Mouse (Mus musculus) adrenal gland, adult 8-10 months (tissue): ENCODE results near the gene 2310039H08Rik. TPM values are rescaled to one million over a fixed set of nuclear protein-coding genes. Genes with fewer than 3 reads are reported as not detected.
"Not testable (repeated sequence)": the region's sequence is repeated elsewhere in the genome, so short reads cannot be mapped to it uniquely, and the experiment has no call there.

ENCODE experiments used
- DNase-seq: peaks from one replicate; pipeline ENCODE4 v3.0.0; 2022
- total RNA-seq, 4 experiments: library from RNA; stranded (reverse); gene quantifications; 2 replicates each; pipeline ENCODE4 v1.2.4; 2022

The 2310039H08Rik gene
- total RNA-seq, 4 experiments from 2014 or later, result 53.9 to 87.1 (median 61.4) TPM

DNA sequence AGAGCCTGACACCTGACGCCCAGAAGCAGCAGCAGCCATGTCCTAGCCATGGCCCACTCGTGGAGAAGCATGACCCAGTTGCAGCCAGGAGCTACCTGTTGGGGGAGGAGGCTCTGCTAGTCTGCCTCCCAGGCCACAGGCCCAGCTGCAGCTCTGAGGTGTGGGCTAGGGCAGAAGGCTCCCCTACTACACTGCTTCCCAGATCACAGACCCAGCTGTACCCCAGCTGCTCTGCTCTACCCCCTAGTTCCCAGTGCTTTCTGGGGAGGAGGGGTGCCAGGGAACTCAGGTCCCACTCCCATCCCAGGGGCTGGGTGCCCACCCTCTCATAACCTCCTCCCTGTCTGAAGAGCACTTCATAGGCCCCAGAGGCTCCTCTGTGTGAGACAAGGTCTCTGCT lies 8.9 kb upstream of the 2310039H08Rik start, which contains the start of gene Ptcra:
TSS of gene Ptcra (minus strand) at position 169 of the 400 bp plus-strand sequence.
- no peak for DNase-seq

DNA sequence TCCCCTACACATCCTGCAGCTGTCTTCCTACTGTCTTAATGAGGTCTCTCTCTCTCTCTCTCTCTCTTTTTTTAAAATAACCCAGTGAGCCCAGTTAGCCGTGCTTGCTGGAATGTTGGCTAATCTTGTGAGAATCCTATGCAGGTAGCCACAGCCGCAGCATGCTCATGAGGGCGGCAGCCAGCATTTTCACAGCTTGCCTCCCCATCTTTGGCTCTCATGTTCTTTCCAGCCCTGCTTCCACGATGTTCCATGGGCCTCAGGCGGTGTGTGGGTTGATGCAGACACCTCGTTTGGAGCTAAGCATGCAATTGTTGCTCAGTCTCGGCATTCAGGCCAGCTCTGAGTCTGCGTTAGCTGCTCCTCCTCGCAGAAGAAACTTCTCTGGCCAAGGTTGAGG lies 7.5 kb upstream of the 2310039H08Rik start:
- DNase-seq, result not testable (repeated sequence)

DNA sequence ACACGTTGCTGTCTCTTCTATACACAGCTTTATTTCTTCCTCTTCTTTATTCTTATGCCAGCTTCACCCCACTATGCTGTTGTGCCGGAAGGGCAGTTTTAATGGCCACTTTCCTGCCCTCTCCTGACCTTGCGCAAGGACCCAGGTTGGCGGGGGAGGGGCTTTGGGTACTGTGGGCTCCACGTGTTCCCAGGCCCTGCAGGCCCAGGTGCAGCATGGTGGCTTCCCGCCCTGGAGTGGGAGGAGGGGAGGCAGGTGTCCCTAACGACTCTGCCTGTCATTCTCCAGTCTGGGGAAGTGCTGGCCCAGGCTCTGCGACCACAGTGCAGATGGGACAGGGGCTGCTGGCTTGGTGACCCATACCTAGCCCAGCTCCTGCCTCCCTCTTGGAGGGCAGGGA lies 4.6 kb upstream of the 2310039H08Rik start:
- no peak for DNase-seq

DNA sequence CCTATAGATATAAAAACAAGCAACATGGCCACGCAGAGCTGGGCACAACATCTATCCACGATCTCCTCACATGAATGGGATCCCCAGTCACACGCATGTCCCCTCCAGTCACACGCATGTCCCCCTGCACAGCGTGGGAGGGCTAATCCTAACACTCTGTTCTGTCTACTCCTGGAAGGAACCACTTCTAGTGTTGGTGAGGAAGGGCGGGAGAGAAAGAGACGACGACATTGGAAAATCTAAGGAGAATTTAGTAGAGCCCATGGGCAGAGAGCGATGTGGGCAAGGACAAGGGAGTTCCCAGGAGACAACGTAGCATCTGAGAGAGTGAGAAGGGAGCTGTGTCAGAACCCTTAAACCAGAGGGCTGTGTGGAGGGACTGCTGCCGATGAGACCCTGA lies 1.9 kb upstream of the 2310039H08Rik start:
- no peak for DNase-seq

DNA sequence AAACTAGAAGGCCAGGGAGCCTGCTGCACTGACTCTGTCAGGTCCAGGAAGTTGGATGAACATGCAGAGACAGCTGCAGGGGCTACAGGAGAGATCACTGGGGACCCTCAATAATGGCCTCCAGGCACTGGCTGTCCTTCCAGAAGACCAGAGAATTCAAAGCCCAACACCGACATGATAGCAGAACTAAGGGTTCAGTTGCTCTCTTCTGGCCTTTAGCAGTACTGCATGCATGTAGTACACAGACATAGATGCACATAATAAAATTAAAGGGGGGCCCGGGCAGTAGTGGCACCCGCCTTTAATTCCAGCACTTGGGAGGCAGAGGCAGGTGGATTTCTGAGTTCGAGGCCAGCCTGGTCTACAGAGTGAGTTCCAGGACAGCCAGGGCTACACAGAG lies 1.4 kb upstream of the 2310039H08Rik start:
- no peak for DNase-seq

DNA sequence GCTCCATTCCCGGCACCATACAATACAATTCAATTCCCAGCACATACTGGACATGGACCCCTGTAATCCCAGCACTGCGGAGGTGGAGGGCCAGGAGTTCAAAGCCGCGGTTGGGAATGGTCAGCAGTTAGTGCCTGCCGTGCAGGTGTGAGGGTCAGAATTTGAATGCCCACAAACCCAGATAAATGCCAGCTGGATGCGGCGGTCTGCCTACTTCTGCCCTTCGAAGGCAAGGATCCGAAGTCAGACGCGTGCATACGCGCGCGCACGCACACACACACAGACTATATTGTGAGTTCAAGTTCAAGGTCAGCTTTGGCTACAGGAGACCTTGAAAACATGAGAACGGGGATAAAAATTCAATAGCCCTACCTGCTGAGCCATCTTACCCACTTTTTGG lies 819 bp upstream of the 2310039H08Rik start:
- DNase-seq, result no peak

DNA sequence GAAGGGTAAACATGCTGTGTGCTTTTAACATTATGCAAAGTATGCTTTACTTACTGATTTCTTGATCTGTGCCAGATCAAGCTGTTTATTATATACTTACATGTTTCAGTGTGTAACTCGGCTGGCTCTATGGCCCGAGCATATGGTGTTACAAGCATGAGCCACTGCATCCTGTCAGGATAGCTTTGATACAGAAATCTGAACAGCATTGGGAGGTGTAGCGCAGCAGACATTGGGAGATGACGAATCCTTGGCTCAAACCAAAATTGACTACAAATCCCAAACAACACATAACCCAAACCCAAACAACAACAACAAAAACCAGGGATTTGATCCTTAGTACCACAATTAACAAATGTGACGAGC lies 414 bp upstream of the 2310039H08Rik start:
- DNase-seq, result no peak

DNA sequence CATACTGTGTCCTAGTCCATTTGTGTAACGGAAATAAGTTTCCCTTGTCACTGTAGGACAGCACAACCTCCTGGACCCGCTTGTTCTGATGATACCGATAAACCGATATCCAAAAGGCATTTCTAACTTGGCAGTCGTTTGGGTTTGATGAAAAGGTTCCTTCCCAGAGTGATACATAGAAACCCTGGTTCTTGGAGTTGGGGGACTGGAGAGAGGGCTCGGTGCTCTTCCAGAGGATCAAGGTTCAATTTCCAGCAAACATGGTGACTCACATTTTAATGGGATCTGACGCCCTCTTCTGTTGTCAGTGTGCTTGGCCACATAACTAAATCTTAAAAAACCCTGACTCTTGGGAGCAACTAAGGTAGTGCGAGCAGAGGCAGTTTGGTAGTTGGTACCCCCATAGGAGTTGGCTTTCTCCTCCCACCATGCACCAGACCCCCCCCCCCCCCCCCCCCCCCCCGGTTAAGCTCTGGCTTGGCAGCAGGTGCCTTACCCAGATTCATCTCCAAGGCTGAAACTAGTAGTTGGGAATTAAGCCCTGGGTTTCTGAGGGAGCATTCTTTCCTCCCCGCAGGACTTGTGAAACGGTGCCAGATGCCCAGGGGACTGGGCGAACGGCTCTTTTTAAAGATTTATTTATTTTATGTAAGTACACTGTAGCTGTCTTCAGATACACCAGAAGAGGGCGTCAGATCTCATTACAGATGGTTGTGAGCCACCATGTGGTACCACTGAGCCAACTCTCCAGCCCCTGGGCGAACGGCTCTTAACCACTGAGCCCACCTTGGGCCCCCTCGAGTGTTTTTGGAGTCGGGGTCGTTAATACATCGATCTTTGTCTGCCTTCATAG lies 1.1 kb downstream of the 2310039H08Rik start:
- no peak for DNase-seq

DNA sequence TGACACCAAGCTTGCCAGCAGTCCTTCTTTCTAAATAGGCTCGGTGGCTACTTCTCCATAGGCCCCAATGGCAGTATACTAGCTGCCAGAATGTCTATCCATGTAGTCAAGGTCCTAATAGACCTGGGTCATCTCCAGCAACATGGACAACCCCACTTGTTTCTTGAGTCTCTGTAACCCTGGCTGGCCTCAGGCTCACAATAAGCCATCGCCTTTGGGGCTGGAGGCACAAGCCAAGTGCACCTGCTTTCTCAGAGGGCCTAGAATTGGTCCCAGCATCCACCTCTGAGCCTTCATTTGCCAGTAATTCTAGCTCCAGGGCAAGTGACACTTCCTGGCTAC lies 1.7 kb downstream of the 2310039H08Rik start:
- no peak for DNase-seq

DNA sequence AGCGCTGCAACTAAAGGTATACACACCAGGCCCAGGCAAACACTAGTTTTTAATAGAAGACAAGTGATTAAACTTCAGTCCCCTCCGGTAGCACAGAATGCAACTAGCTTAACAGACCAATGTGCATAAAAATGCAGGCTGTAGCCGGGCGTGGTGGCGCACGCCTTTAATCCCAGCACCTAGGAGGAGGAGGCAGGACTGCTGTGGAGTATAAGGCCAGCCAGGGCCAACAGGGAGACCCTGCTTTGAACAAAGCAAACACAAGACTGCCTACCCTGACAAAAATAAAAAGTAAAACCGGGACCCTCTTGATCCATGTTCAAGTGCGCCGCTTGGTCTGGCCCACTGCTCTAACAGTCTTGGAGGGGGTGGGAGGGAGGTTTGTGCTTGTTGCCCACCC lies 2.6 kb downstream of the 2310039H08Rik start:
- DNase-seq, result no peak

DNA sequence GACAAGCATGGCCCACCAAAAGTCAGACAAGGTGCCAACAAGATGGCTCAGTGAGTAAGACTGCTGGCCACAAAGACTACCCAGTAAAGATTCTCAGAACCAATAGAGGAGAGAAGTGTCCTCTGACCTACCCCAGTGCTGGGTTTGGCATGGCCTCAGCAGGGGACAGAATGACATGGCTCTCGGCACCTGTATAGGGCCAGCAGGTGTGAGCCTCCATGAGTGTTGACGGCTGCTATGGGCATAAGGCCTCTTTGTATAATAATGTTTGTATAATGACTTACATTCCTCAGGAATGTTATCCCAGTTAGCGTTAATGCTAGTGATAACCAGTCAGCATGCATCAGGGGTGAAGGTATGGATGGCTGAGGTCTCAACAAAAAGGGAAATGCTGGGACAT lies 3.7 kb downstream of the 2310039H08Rik start:
- no peak for DNase-seq

DNA sequence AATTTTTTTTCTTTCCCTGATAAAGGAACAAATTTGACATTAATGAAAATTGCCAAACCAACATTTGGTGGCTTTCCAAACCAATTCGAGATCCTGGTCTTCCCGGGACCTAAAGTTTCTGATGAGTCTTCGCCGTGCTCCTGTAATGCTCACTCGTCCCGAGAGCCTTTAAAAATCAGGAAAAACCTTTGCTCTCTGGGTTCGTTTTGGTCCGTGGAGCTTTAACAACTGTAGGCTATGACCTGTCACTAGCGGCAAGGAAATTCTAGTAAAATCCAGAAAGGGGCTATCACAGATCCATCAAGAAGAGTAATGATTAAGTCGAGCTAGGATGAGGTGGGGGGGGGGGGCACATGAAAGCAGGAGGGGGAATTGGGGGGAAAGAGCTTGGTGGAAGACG lies 9.4 kb downstream of the 2310039H08Rik start:
- no peak for DNase-seq

DNA sequence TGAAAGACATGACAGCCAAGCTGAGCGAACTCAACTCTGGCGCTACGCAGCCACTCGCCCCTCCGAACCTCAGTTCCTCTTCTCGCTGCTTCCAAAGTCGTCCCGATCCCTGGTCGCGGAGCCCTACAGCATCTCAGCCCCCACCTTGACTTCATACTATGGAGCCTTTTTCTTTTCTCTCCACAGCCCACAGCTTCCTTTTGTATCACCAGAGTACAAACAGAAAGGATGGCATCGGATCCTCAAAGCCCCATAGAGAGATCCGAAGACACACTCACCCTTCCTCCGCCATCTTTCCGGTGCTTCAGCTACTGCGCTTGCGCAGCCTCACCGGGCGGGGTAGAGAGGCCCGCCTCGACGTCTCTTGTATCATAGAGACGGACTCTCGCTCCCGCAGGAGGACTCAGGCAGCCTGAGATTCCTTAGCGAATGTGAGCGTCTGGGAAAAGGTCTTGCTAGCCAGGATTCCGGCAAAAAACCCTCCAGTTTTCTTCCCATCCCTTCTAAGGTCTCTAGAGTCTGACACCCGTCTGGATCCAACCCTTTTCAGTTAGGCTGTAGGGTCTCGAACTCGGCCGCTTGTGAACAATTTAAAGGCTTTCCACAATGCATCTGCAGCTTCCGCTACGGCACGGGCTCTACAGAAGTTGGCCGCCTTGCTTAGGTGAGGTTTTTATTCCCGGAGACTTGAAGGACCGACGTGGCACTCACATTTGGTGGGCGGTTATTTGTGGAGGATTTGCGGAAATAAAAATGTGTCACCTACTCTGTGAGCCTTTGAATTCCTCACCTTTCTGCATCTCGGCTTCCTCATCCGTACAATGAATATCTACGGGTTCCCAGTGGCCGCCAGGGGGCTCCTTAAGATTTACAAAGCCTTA lies 10.1 kb downstream of the 2310039H08Rik start, which contains the start of gene Rpl7l1:
TSS of gene Rpl7l1 (minus strand) at position 332 of the 881 bp plus-strand sequence.
- DNase-seq, result peak; percentile 88

DNA sequence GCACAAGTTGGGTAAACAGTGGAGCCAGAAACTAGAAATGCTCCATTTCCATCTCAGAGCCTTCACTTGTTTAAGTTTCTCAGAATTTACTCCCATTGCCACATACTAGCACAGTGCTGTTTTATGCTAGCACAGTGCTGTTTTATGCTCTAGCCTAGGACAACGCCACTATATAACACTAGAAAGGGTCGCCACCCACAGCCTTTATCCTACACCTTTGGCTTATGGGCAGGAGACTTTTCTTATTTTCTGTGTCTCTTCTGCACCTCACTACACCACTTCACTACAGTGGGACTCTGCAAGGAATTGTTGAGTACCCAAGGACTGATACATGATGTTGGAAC lies 10.8 kb downstream of the 2310039H08Rik start:
- DNase-seq, result no peak

DNA sequence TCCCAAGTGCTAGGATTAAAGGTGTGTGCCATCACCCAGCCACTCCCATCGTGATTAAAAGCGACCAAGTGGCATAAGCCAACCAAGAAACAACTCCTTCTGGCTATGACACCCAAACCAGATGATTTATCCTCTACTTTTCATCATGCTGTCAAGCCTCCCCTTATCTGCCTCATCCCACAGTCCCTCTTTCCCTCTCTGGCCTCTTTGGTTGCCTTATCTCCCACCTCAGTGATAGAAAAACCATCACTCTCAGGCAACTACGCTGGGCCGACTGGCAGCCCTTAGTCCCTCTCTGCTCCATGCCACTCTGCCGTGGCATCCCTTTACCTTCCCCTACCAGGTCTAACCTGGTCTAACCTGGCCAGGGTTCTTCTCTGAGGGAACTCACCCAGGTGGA lies 14.5 kb downstream of the 2310039H08Rik start:
- no peak for DNase-seq

DNA sequence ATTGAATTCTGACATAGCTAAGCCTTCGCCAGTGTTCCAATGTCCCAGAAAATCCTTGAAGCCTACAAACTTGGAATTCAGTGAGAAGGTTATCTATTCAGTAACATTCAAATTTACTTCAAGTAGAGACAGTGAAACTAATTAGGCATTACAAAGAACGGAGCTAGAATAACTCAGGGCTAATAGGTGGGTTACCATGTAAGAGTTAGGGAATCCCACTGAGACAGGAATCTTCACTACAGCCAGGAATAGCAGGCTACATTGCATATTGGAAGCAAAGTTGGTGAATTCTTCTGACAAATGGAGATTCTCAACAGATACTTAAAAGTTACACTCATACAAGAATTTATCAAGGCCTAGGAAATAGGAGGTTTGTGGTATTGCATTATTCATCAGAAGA lies 15.5 kb downstream of the 2310039H08Rik start:
- not testable (repeated sequence) for DNase-seq

DNA sequence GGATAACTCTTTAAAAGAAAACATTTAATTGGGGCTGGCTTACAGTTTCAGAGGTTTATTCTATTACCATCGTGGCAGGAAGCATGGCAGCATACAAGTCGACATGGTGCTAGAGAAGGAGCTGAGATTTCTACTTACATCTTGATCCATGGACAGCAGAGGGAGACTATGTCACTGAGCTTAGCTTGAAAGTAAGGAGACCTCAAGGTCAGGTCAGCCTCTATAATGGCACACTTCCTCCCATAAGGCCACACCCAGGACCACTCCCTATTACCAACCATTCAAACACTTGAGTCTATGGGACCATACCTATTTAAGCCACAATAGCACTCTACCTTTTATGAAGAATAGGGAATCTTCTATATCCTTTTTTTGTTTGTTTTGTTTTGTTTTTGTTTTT lies 20.5 kb downstream of the 2310039H08Rik start:
- no peak for DNase-seq

DNA sequence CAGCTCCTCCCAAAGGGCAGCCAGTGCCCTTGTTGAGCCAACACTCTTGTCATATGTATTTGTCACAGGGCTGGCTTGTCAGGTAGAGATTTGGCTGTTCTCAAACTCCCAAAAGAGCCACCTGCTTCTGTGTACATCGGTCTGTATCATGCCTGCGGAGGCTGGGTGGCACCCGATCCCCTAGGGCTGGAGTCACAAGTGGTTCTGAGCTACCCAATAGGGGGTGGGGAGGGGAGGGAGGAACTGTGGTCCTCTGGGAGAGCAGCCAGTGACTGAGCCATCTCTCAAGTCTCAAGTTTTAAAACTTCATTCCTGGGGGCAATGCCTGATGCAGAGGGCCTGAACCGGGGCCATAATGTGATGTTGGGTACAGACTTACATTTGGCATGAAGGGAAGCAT lies 24.3 kb downstream of the 2310039H08Rik start:
- DNase-seq, result no peak

DNA sequence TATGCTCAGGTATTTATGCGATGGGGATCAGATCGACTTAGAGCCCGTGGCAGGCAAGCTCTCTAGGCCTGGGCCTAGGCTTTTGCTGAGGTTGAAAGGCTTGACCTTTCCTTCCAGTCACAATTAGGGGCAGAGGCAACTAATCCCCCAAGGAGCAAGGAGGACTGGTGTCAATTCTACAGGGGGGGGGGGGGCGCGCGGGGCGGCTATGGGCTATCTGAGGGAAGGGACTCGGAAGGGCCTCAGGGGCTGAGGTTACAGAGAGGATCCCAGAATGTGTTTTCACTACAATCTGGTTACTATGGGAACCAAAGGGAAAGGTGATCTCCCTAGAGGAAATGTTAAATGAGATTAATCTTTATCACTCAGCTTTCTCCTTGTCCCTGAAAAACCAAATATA lies 25.0 kb downstream of the 2310039H08Rik start:
- DNase-seq, result no peak

DNA sequence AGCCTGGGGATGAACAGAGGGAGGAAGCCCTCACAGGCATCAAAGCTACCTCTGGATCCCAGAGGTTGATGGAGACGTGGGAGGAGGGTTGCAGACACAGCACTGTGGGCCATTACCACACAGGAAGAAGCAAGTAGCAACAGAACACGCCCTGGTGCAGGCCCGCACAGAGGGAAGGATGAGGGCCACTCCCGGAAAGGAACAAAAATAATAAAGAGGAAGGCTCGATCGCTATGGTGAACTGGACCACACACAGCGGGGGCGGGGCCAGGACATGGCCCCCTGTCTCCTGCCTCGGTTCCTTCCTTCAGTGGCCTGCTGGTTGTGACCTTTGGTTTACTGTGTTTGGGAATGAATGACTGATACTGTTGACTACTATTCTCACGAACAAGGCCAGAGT lies 27.2 kb downstream of the 2310039H08Rik start:
- DNase-seq, result no peak

DNA sequence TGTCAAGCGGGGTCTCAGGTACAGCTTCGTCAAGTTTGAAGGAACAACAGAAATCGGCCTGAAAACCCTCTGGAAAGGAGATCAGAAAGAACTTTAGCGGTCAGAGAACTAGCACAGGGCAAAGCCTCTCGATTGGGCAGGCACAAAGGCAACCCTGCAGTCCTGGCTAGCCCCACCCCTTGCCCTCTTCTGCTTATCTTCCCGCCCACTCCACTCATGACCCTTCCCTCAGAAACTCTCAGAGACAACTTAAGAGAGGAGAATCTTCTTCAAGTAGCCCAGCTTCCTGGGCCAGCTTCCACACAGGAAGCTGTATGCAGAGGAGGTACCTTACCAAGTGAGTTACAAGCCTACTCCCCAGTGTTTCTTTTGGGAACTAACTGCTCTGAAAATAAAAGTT lies 29.3 kb downstream of the 2310039H08Rik start:
- no peak for DNase-seq

DNA sequence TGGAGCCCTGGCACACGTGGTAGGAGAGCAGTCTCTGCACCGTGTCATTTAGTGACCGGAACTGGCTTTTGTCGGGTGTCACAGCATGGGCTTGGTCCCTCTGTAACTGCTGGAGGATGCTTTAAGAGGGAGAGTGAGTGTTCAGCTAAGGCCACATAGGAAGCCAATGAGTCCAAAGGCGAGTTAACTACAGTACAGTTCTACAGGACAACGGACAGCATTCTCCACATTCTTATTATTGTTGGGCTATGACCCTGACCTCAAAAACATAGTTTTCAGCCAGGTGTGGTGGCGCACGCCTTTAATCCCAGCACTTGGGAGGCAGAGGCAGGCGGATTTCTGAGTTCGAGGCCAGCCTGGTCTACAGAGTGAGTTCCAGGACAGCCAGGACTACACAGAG lies 35.9 kb downstream of the 2310039H08Rik start:
- no peak for DNase-seq

DNA sequence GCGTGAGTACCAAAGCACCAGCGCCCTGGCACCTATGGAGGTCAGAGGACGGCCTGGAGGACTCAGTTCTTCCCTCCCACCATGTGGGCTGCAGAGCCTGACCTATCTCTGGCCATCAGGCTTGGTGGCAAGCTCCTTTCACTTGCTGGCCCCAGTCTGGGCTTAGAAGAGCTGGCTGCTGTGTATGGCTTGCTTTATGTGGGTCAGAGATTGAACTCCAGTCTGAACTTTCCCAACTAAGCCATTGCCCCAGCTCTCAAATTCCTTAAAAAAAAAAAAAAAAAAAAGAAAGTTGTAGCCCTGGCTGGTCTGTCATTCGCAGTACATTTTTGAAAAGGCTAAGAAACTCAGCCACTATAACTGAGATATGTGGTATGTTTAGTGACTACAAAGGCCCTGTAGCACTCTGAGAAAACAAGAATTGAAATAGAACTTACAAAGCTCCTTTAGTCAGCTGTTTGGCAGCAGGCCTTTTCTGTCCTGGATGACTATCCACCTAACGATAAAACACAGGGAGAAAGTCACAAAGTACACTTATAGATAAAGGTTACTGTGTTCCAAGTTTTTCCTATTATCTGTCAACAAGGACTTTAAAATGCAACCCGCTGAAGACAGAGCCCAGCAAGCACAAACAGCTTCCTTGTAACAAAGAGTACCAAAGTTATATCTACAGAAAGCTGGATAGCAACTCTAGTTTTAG lies 36.8 kb downstream of the 2310039H08Rik start:
- DNase-seq, result no peak
